ENCODE assay signal across 22 mouse cellular contexts in genomic region chr2:112393958-112394357, GRCm38 (mm10). TPM values are rescaled to one million over a fixed set of nuclear protein-coding genes. Genes with fewer than 3 reads are reported as not detected.
DNase-seq lines count a peak whose midpoint lies in the region; ATAC-seq and TF ChIP-seq lines count a peak whose summit lies in the region.
"Had no signal": no experiment of that assay in that cellular context is flagged by ENCODE, and none has a peak within 500 bp of the region (broad histone marks: within the 10 kb centered on the region; RNA-seq: fewer than 3 reads in every experiment).

No protein-coding gene starts in this region.

- H3K27ac ChIP-seq in bone marrow macrophage, adult 2 months (ENCODE audit: insufficient read depth, low read depth, low read length), result peak overlapping the region; percentile 82
- H3K27ac ChIP-seq: embryonic facial prominence, embryonic 10.5 days; embryonic facial prominence, embryonic 12.5 days; forebrain, embryonic 13.5 days; forebrain, embryonic 15.5 days had no signal

- peaks cover 44% of the 10 kb centered on the region for H3K4me1 ChIP-seq in bone marrow macrophage, adult 2 months (ENCODE audit: control insufficient read depth, insufficient read depth, low read length)
- H3K4me1 ChIP-seq: embryonic facial prominence, embryonic 10.5 days; forebrain, embryonic 13.5 days; forebrain, embryonic 15.5 days had no signal

- peak; percentile 53 for ATAC-seq in granulocyte monocyte progenitor cell, adult 5-6 weeks (replicated peaks; ENCODE audit: poor library complexity, severe bottlenecking)
- peak; percentile 65 for ATAC-seq in megakaryocyte, adult 5-6 weeks (ENCODE audit: poor library complexity, severe bottlenecking)
- ATAC-seq: forebrain, embryonic 13.5 days; forebrain, embryonic 15.5 days; forebrain, postnatal 0 days had no signal

- TF ChIP-seq CTCF in bone marrow macrophage, adult 2 months (IDR thresholded peaks at IDR 0.05; ENCODE audit: low read depth, low read length), result no peak

- DNase-seq in 416B (ENCODE audit: low read depth), result peak; percentile 38
- no peak for DNase-seq in yolk sac, embryonic 10.5 days (ENCODE audit: low spot score)
- DNase-seq in adrenal gland, postnatal 36 days, result no peak
- no peak for DNase-seq in B cell, adult 2 months
- no peak for DNase-seq in lung, postnatal 4 days
- DNase-seq: adrenal gland, adult 2 months; adrenal gland, postnatal 10 days; adrenal gland, postnatal 25 days; cerebellum, adult 11 months; cerebellum, adult 18-20 months; cerebellum, adult 8-10 months; cerebellum, adult 9-11 months; cerebellum, postnatal 14 days; cerebellum, postnatal 36 days; forebrain, postnatal 0 days had no signal

- no peak overlapping the region for H3K4me3 ChIP-seq in bone marrow macrophage, adult 2 months (ENCODE audit: insufficient read depth, low read length)
- H3K4me3 ChIP-seq: embryonic facial prominence, embryonic 10.5 days; embryonic facial prominence, embryonic 12.5 days; forebrain, embryonic 13.5 days; forebrain, embryonic 15.5 days had no signal

- no peak for TF ChIP-seq POLR2A in bone marrow macrophage, adult 2 months (IDR thresholded peaks at IDR 0.05; ENCODE audit: borderline replicate concordance, low read depth, low read length)

RNA-seq across cellular contexts. Expression of gene Katnbl1, which starts 14.9 kb away (rescaled TPM):
- 21.9 and 25.2 TPM in 2 replicates for polyA plus RNA-seq in bone marrow macrophage, adult 2 months (2012; ENCODE audit: insufficient read depth, insufficient read length, missing spikeins)
- total RNA-seq in granulocyte monocyte progenitor cell, adult 5-6 weeks (2014; fragmentation: Nextera tagmentation), result 18.0 and 18.1 TPM in 2 replicates
- total RNA-seq in granulocyte monocyte progenitor cell, adult 5-6 weeks (2017), result 16.4 and 18.1 TPM in 2 replicates
- 21.0 and 21.8 TPM in 2 replicates for total RNA-seq in megakaryocyte, adult 5-6 weeks (2015)
- total RNA-seq in megakaryocyte, adult 5-6 weeks (2017), result 17.0 TPM in 2 replicates
- total RNA-seq in adrenal gland, postnatal 36 days (2021), result 10 to 100 TPM; 11.2 to 12.5 TPM

RNA-seq across cellular contexts. Expression of gene Emc4, which starts 26.1 kb away (rescaled TPM):
- 49.9 and 58.9 TPM in 2 replicates for polyA plus RNA-seq in bone marrow macrophage, adult 2 months (2012; ENCODE audit: insufficient read depth, insufficient read length, missing spikeins)
- 58.9 and 83.9 TPM in 2 replicates for total RNA-seq in granulocyte monocyte progenitor cell, adult 5-6 weeks (2014; fragmentation: Nextera tagmentation)
- total RNA-seq in granulocyte monocyte progenitor cell, adult 5-6 weeks (2017), result 73.6 and 78.2 TPM in 2 replicates
- 60.0 and 65.6 TPM in 2 replicates for total RNA-seq in megakaryocyte, adult 5-6 weeks (2015)
- 39.5 and 39.9 TPM in 2 replicates for total RNA-seq in megakaryocyte, adult 5-6 weeks (2017)
- total RNA-seq in adrenal gland, postnatal 36 days (2021), result 10 to 100 TPM; 91.4 to 92.6 TPM
